Mouse (Mus musculus) hindbrain, embryonic 13.5 days (tissue): ENCODE measurements at regions not wholly inside any gene's neighbourhood (a gene's known extent, or its start where the extent isn't known, plus 50 kb on each side); places are given as distances from the start of the nearest gene placed in this dataset.

Experiments
- ATAC-seq: fragments of 200-750 bp; cut with Nextera tagmentation; 2 replicates; pipeline ENCODE4 v1.8.0; 2017; ENCODE audit warnings: moderate TSS enrichment; ENCODE audit not compliant: low FRiP score
- H3K27ac ChIP-seq: fragments of 300-500 bp; sonication (generic); 2 replicates; pipeline ENCODE4 v1.5.1; 2015; ENCODE audit warnings: inconsistent platforms, mild to moderate bottlenecking, moderate library complexity
- H3K27me3 ChIP-seq: fragments of 300-500 bp; sonication (generic); 2 replicates; pipeline ENCODE4 v1.6.1; 2015; ENCODE audit warnings: mild to moderate bottlenecking, inconsistent platforms
- H3K36me3 ChIP-seq: fragments of 300-500 bp; sonication (generic); 2 replicates; pipeline ENCODE4 v1.6.1; 2015; ENCODE audit warnings: mild to moderate bottlenecking, inconsistent platforms
- H3K4me1 ChIP-seq: fragments of 300-500 bp; sonication (generic); replicated peaks from 2 replicates; pipeline ENCODE4 v1.6.1; 2015; ENCODE audit warnings: inconsistent platforms
- H3K4me2 ChIP-seq: fragments of 300-500 bp; sonication (generic); 2 replicates; pipeline ENCODE4 v1.6.1; 2015; ENCODE audit warnings: inconsistent platforms, mild to moderate bottlenecking, moderate library complexity
- H3K4me3 ChIP-seq: fragments of 300-500 bp; sonication (generic); 2 replicates; pipeline ENCODE4 v1.5.1; 2015; ENCODE audit warnings: mild to moderate bottlenecking, inconsistent platforms
- H3K9ac ChIP-seq: fragments of 300-500 bp; sonication (generic); 2 replicates; pipeline ENCODE4 v1.6.1; 2015; ENCODE audit warnings: mild to moderate bottlenecking, inconsistent platforms
- H3K9me3 ChIP-seq: fragments of 300-500 bp; sonication (generic); 2 replicates; pipeline ENCODE4 v1.6.1; 2016; ENCODE audit warnings: inconsistent platforms
- WGBS: fragments of 180-500 bp; shearing (Covaris S2); methylation state at CpG from one replicate; pipeline ENCODE4 v1.1.7; 2015; 5-methylcytosine and 5-hydroxymethylcytosine counted together

DNA sequence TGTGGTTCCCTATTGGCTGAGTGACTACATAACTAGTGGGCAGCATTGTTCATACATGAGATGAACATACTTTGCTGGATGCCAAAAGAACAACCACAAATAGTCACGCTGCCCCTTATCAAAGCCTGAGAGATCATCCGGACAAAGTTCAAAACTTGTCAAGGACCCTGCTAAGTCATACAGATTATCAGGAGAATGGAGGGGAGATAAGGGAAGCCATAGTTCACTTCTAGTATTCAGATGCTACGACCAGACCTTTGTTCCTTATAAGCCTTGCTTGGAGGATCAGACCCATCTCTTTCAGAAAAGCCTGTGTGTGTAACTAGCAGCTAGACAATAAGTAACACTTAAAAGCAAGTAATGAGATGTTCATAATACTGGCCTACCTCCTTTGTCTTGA, 97.0 kb upstream of the Mamld1 start:
- Histone ChIP-seq H3K4me2 (no peak overlapping the region), H3K27me3 (no peaks in the 10 kb centered on the region), H3K9me3 (no peaks in the 10 kb centered on the region), H3K27ac (no peak overlapping the region), H3K4me1 (no peaks in the 10 kb centered on the region), H3K9ac (no peak overlapping the region), H3K36me3 (no peaks in the 10 kb centered on the region), H3K4me3 (no peak overlapping the region)
- WGBS, result 80% methylated on average over 3 of the region's 3 CpGs
- no peak for ATAC-seq
